Mouse (Mus musculus) hindbrain, postnatal 0 days (tissue): Measurements from ENCODE around the gene Schip1. TPM values are rescaled to one million over a fixed set of nuclear protein-coding genes. Genes with fewer than 3 reads are reported as not detected.
"Not testable (repeated sequence)": the region's sequence is repeated elsewhere in the genome, so short reads cannot be mapped to it uniquely, and the experiment has no call there.

Experiments used
- ATAC-seq: fragments of 200-750 bp; cut with Nextera tagmentation; 2 replicates; pipeline ENCODE4 v1.8.0; 2017; ENCODE audit warnings: mild to moderate bottlenecking, moderate TSS enrichment, moderate library complexity
- DNase-seq: peaks from one replicate; pipeline ENCODE4 v3.0.0-alpha.2; 2015; ENCODE audit warnings: low spot score
- H3K27ac ChIP-seq: fragments of 300-500 bp; sonication (generic); 2 replicates; pipeline ENCODE4 v1.5.1; 2014; ENCODE audit warnings: mild to moderate bottlenecking
- H3K27me3 ChIP-seq: fragments of 300-500 bp; sonication (generic); 2 replicates; pipeline ENCODE4 v1.6.1; 2014; ENCODE audit warnings: low read length, mixed read lengths; ENCODE audit not compliant: insufficient read depth
- H3K36me3 ChIP-seq: fragments of 300-500 bp; sonication (generic); 2 replicates; pipeline ENCODE4 v1.6.1; 2014; ENCODE audit warnings: low read length, mixed read lengths; ENCODE audit not compliant: insufficient read depth
- H3K4me1 ChIP-seq: fragments of 300-500 bp; sonication (generic); 2 replicates; pipeline ENCODE4 v1.6.1; 2014; ENCODE audit warnings: antibody characterized with exemption, low read length, mixed read lengths; ENCODE audit not compliant: insufficient read depth
- H3K4me2 ChIP-seq: fragments of 300-500 bp; sonication (generic); 2 replicates; pipeline ENCODE4 v1.6.1; 2014; ENCODE audit warnings: low read depth, mild to moderate bottlenecking, low read length, moderate library complexity, mixed read lengths
- H3K4me3 ChIP-seq: fragments of 300-500 bp; sonication (generic); 2 replicates; pipeline ENCODE4 v1.5.1; 2014; ENCODE audit warnings: low read length
- H3K9ac ChIP-seq: fragments of 300-500 bp; sonication (generic); replicated peaks from 2 replicates; pipeline ENCODE4 v1.6.1; 2014; ENCODE audit warnings: mild to moderate bottlenecking, low read length, moderate library complexity, mixed read lengths
- H3K9me3 ChIP-seq: fragments of 300-500 bp; sonication (generic); 2 replicates; pipeline ENCODE4 v1.6.1; 2016; ENCODE audit warnings: low read length, mixed read lengths
- CTCF ChIP-seq: IDR thresholded peaks from 2 replicates; pipeline ENCODE4 v1.5.1; 2016; ENCODE audit warnings: antibody characterized with exemption, control low read depth, low read depth
- WGBS: fragments of 180-500 bp; shearing (Covaris S2); extraction: QIAGEN DNeasy Blood & Tissue Kit; methylation state at CpG from one replicate; pipeline ENCODE4 v1.1.7; 2014; 5-methylcytosine and 5-hydroxymethylcytosine counted together
- polyA plus RNA-seq: library from polyadenylated mRNA; unstranded; fragments of >200 nt; fragmentation: Nextera tagmentation; extraction: Ambion mirVana; gene quantifications from 2 replicates; pipeline ENCODE4 v1.2.1, GENCODE M21; 2015
- total RNA-seq: library from RNA; depleted of rRNA; stranded (reverse); fragments of >200 nt; gene quantifications from 2 replicates; pipeline ENCODE4 v1.2.3, GENCODE M21; 2014

The Schip1 gene
- total and polyA plus RNA-seq, 2 experiments from 2014 or later: 94.3 to 163 TPM

- Histone ChIP-seq H3K27ac (no peak overlapping the region), H3K4me1 (no peaks in the 10 kb centered on the region), H3K4me2 (no peak overlapping the region), H3K9ac (no peak overlapping the region), H3K27me3 (no peaks in the 10 kb centered on the region), H3K9me3 (no peaks in the 10 kb centered on the region), H3K36me3 (no peaks in the 10 kb centered on the region), H3K4me3 (no peak overlapping the region)
- no peak for TF ChIP-seq CTCF
- WGBS: 67% methylated on average over 4 of the region's 4 CpGs
- DNase-seq: no peak
- ATAC-seq: no peak
Measured at GRCm38 (mm10) chr3:68092108-68092507, 27.5 kb downstream of the Schip1 start.

- Histone ChIP-seq H3K4me3 (no peak overlapping the region), H3K4me2 (no peak overlapping the region), H3K27ac (no peak overlapping the region), H3K9me3 (no peaks in the 10 kb centered on the region), H3K4me1 (no peaks in the 10 kb centered on the region), H3K9ac (no peak overlapping the region), H3K36me3 (no peaks in the 10 kb centered on the region), H3K27me3 (no peaks in the 10 kb centered on the region)
- WGBS: 68% methylated on average over 4 of the region's 4 CpGs
- DNase-seq: no peak
- no peak for TF ChIP-seq CTCF
- ATAC-seq: no peak
Measured at GRCm38 (mm10) chr3:68096724-68097431, 32.3 kb downstream of the Schip1 start.

GRCm38 (mm10) chr3:68099561-68099960 lies 35.0 kb downstream of the Schip1 start:
- not testable (repeated sequence) for H3K9ac ChIP-seq, H3K9me3 ChIP-seq, DNase-seq, H3K36me3 ChIP-seq, H3K27me3 ChIP-seq, H3K4me1 ChIP-seq, ATAC-seq, H3K27ac ChIP-seq, H3K4me3 ChIP-seq, H3K4me2 ChIP-seq
- 84% methylated on average over 6 of the region's 6 CpGs for WGBS

- DNase-seq: no peak
- H3K27me3 ChIP-seq: no peaks in the 10 kb centered on the region
- no peak overlapping the region for H3K9ac ChIP-seq
- WGBS: 76% methylated on average over 4 of the region's 4 CpGs
- H3K36me3 ChIP-seq: no peaks in the 10 kb centered on the region
- ATAC-seq: no peak
- H3K27ac ChIP-seq: no peak overlapping the region
- no peak overlapping the region for H3K4me3 ChIP-seq
- H3K9me3 ChIP-seq: no peaks in the 10 kb centered on the region
- H3K4me2 ChIP-seq: no peak overlapping the region
- no peaks in the 10 kb centered on the region for H3K4me1 ChIP-seq
- TF ChIP-seq CTCF: no peak
Measured at GRCm38 (mm10) chr3:68101343-68101742, 36.7 kb downstream of the Schip1 start.

GRCm38 (mm10) chr3:68105081-68105685 lies 40.6 kb downstream of the Schip1 start:
- Histone ChIP-seq H3K27me3 (no peaks in the 10 kb centered on the region), H3K9ac (no peak overlapping the region), H3K36me3 (no peaks in the 10 kb centered on the region), H3K4me3 (no peak overlapping the region), H3K4me1 (no peaks in the 10 kb centered on the region), H3K27ac (no peak overlapping the region), H3K9me3 (no peaks in the 10 kb centered on the region), H3K4me2 (no peak overlapping the region)
- DNase-seq: peak; percentile 36
- no peak for ATAC-seq
- 25% methylated on average over 2 of the region's 2 CpGs for WGBS
- TF ChIP-seq CTCF: no peak

GRCm38 (mm10) chr3:68121338-68121737 lies 56.7 kb downstream of the Schip1 start:
- Histone ChIP-seq H3K36me3 (no peaks in the 10 kb centered on the region), H3K4me2 (no peak overlapping the region), H3K9me3 (no peaks in the 10 kb centered on the region), H3K27ac (no peak overlapping the region), H3K4me3 (no peak overlapping the region), H3K4me1 (no peaks in the 10 kb centered on the region), H3K27me3 (no peaks in the 10 kb centered on the region), H3K9ac (no peak overlapping the region)
- ATAC-seq: no peak
- peak; percentile 61 for DNase-seq
- 36% methylated on average over 5 of the region's 5 CpGs for WGBS
- TF ChIP-seq CTCF: no peak

GRCm38 (mm10) chr3:68126284-68126856 lies 61.8 kb downstream of the Schip1 start:
- no peak for TF ChIP-seq CTCF
- no peaks in the 10 kb centered on the region for H3K4me1 ChIP-seq
- H3K9me3 ChIP-seq: no peaks in the 10 kb centered on the region
- H3K36me3 ChIP-seq: no peaks in the 10 kb centered on the region
- no peak overlapping the region for H3K27ac ChIP-seq
- no peak overlapping the region for H3K4me2 ChIP-seq
- WGBS: 47% methylated on average over 6 of the region's 6 CpGs
- no peak overlapping the region for H3K9ac ChIP-seq
- ATAC-seq (no peak), DNase-seq (no peak)
- H3K27me3 ChIP-seq: no peaks in the 10 kb centered on the region
- no peak overlapping the region for H3K4me3 ChIP-seq
